Mouse (Mus musculus) spleen, embryonic (tissue): ENCODE results near the gene 1500009L16Rik.

ENCODE experiments used
- CTCF ChIA-PET: fragments of 350-600 bp; sonication (Branson Sonifier 250); formaldehyde crosslinking; loops from one replicate; lab custom pipeline; 2022; lab: Charles Lee

1500009L16Rik gene

DNA sequence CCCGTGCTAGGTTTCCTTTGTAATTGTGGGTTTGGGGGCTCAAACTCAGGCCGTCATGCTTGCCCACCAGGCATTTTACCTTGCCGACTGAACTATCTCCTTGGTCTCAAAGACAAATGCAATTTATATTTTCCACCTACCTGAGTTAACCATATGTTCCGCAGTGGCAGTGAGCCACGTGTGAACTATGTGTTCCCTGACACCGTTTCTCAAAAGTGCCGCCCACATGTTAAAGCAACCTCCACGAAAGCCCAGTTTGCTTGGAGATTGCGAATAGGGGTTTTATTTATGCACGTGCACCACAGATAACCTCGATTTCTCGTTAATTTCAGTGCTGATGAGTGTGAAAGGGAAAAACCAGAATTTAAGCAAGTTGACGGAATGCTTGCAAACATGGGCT is 36.1 kb downstream of the 1500009L16Rik start:
- CTCF ChIA-PET, result no interaction called here

DNA sequence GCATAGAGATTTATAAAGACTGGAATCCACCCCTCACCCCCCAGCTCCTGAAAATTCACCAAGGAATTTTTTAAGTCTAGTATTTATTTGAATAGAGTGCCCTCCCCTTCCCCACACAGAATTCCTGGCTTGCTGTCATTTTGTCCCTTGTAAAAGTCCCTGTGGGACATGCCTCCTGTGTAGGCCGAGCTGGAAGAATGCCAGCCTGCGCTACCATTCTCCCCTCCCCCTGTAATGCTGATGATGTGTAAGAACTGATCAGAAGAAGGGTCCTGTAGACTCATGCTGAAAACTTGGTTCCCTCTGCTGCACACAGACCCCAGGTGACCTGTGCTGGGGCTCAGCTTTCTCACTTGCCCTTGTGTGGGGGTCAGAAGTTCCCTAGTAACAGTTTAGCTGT is 37.9 kb downstream of the 1500009L16Rik start:
- CTCF ChIA-PET, result no interaction called here

DNA sequence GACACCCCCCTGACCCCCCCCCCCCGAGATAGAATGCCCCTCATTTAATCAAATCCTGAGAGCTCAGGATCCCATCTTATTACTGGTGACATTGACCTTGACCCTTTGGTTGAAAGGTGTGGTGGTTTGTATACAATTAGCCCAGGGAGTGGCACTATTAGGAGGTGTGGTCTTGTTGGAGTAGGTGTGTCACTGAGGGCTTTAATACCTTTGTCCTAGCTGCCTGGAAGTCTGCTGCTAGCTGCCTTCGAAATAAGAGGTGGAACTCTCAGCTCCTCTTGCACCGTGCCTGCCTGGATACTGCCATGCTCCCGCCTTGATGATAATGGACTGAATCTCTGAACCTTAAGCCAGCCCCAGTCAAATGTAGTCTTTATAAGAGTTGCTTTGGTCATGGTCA is 41.2 kb downstream of the 1500009L16Rik start:
- CTCF ChIA-PET, result no interaction called here

DNA sequence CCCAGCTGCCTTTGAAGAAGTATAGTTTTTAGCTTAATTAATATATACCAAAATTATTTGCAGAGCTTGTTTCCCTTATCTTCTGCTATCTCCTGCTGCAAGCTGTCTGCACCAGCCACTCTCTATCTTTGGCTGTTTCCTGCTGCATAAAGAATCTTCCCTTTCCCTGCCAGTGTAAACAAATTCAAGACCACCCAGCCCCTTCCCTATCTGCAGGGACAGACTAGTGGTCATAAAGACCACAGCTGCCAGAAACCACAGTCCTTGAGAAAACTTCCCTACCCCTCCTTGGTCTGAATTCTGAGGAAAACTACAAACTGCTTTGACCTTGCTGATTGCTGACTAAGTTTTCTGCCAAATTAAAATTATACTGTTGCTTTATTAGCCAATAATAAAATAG is 44.2 kb downstream of the 1500009L16Rik start:
- CTCF ChIA-PET, result no interaction called here

DNA sequence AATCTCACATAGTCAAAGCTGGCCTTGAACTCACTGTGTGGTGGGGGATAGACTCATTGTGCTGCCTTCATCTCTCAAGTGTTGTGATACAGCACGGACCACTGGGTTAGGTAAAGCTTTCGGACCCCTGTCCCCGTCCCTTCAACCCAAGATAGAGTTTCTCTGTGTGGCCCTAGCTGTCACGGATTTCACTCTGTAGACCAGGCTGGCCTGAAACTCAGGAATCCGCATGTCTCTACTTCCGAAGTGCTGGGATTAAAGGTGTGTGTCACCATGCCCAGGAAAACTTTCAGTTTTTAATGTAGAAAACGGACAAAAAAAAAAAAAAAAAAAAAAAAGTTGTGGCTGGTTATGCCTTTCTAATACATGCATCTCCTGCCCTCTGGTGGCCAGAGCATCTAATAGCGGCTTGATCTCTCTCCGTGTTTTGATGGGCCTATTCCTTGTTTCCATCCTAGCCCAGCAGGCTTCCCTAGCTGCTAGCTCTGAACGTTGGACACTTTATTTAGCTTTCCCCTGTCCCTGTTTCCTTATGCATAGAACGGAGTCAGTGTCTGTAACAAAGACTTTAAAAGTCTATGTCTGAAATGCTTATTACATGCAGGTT is 53.7 kb downstream of the 1500009L16Rik start:
- CTCF ChIA-PET, result no interaction called here

DNA sequence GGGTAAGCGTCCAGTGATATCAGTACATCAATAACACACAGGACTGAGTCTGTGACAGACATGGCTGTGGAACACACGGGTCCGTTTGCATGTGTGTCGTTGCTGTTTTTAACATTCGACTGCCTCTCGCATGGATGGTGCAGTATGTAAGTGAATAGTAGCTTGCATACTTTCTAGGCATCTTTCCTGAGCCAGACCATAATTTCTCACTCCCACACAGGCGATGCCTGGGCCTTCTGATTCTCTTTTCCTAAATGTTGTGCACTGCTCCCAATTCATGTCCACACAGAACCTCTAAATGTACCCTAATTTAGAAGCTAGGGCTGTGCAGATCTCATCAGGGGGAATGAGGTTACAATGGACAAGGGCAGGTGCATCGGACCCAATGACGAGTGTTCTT is 54.6 kb downstream of the 1500009L16Rik start:
- CTCF ChIA-PET, result no interaction called here

DNA sequence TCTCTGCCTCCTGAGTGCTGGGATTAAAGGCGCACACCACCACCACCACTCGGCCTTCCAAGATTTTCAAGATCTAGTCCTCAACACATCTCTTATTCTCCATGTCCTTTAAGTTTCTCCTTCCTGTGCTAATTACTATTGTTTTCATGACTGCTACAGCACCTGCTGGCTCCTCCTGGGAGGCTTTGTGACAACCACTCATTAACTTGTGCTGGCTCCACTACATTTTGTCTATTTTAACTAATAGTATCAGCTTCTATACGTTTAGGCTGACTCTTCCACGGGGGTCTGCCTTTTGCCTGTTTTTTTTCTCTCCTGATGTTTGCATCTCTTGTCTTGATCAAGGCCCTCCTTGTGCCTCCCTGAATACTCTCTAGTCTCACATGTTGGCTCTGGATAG is 59.2 kb downstream of the 1500009L16Rik start:
- CTCF ChIA-PET, result no interaction called here

DNA sequence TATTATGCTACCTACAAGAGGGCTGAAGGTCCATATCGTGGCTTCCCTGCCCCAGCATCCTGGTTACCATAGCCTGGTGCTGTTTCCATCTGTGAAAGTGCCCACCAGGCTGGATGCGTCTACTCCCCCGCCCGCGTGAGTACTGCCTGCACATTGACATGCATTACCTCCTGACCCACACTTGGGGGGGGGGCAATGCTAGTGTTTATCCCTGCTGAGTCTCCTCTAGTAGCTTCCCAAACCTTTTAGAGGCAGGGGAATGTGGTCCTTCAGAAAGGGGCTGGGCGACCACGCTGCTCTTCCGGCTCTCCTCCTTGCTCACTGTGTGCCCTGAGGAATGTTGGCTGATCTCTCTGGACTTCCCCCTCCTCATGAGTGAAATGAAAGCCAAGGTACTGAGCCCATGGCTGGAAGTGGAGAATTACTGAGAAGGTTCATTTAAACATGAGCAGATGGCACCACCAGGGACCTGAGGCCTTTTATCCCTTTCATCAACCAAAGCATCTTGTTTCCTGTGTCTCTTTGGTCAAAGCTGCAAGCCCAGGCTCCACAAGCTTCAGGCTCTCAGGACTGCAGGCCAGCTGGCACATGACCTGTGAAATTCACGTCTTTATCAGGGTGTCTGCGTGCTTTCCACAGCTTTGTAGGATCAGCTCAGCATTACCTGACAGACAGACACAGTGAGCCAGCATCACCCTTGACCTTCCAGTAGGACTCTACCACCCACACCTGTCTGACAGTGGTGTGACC is 59.9 kb downstream of the 1500009L16Rik start:
- CTCF ChIA-PET, result no interaction called here

DNA sequence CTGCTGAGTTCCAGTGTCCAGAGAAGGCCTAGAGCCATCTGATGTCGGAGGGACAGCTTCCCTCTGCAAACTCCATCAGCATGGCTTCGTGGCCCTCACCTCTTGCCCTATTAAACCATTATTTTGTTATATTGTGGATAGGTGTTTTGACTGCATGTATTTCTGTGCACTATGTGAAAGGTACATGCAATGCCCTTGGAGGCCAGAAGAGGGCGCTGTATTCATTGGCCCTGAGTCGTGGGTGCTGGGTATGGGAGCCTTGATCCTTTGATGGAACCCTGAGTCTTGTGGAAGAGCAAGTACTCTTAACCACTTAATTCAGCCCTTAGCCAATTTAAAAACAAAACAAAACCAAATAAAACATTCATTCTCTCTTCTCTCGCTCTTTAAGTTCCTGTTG is 62.3 kb downstream of the 1500009L16Rik start:
- CTCF ChIA-PET, result no interaction called here

DNA sequence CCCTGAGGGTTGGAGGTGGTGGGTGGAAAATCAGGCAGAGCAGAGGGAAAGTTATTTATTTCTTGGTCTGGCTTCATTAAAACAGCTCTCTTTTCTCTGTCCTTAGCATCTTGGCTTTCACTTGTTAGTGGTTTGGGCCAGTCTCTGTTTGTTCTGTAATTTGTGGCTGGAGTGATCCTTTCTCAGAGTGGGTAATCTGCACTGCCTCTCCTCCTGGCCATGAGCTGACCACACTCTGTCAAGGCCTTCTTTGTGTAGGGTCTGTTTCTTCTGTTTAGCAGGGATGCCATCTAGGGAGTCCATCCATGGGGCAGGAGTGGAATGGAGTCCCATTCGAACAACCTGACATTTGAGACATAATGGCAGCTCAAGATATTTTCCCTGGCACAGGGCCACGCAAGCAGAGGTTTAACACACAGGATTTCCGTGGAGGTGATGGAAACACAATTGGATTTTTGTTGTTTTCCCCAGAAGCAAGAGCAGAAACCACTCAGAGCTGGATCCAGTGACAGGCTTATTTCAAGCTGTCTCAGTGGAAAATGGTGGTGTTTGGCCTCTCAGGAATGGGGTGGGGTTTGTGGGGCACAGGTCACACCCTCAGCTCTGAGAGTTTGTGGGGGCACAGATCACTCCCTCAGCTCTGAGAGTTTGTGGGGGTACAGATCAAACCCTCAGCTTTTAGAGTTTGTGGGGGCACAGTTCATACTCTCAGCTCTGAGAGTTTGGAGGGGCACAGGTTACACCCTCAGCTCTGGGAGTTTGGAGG is 63.1 kb downstream of the 1500009L16Rik start:
- CTCF ChIA-PET, result no interaction called here

DNA sequence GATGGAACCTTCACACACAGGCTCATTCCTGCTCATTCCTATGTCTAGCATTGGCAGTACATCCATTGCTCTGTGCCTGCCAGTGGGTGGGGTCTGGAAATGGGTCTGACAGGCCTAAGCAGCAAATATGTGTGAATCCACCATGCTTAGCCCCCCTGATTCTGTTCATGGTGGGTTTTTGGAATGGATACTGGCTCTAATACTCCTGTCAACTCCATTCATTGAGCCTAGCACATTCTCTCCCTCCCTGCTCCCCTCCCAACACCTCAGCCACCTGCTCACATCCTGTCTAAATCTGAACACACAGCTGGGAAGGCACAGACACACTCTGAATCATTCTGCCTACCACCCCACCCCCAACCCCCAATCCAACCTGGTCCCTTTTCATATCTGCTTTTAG is 72.4 kb downstream of the 1500009L16Rik start:
- CTCF ChIA-PET, result no interaction called here

DNA sequence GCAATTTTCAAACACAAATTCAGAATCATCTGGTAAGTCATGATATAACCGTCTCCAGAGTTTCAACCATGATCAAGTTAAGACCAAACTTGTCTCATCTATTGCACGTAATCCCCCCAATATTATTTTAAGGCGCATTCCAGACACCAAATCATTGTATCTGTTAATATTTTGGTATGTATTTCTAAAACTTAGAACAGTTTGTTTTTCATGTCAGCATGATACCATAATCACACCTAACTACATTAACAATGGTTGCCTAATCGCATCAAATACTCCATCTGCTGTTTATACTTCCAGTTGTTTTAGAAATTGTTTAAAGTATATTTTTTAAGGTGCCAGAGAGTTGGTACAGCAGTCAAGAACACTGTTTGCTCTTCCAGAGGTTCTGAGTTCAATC is 72.8 kb downstream of the 1500009L16Rik start:
- CTCF ChIA-PET, result no interaction called here

DNA sequence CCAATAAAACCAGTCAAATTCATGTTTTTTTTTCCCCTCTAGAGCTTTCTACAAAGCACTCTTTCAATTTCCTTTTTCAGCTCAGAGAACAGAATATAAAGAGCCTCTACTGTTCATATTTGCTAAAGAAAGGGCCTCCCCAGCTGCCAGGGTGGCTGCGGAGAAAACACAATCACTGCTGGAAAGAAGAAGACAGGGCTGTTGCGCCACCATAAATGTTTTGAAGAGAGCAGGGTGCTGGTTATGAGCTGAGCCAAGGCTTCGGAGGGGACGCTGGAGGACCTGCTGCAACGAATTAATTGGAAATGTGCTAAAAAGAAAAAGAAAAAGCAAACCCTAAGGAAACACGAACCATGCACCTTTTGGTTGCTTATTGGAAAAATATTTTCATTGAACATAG is 81.4 kb downstream of the 1500009L16Rik start:
- CTCF ChIA-PET, result no interaction called here

DNA sequence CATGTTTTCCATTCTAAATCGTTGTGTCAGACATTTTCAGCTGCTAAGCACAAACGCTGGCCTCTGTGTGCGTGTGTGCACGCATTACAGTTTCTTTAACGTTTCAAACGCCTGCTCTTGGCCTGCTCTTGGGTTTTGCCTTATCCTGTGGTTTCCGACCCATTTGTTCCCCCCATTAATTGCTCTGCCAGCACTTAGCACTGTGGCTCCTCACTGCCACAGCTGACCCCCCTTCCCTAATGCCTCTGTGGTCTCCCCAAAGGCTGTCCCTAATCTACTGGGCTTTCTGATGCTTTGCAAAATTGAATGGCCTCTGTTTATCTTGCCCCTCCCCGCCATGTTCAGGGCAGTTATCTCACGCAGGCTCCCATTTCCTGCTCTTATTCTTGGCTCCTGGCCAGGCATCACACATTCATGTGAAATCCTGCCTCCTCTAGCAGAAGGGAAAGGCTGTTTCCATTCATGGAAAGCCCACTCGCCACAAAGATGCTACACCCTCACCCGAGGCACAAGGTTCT is 82.6 kb downstream of the 1500009L16Rik start:
- CTCF ChIA-PET, result no interaction called here

DNA sequence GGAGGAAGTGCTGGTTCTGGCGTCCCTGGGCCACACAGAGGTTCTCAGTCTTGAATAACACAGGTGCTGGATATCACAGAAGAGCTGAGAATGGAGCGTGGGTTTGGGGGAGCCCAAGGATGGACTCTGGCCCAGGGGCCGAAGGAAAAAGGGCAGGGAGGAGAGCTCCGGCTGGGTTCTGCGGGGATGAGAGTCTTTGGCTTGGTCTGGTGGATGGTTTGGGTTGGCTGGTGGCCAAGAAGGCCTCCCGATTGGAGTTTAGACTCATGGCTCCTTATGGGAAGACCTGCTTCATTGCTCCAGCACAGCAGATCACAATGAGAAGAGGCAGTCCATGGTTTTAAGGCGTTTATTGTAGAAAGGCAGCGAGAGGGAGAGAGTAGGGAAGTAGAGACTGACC is 84.6 kb downstream of the 1500009L16Rik start:
- CTCF ChIA-PET, result interaction anchor here (0.7 kb wide), 1 partner anchor 12 kb away, joined by 3 read pairs; no protein-coding TSS in a partner anchor
